In the genomic region with DNA sequence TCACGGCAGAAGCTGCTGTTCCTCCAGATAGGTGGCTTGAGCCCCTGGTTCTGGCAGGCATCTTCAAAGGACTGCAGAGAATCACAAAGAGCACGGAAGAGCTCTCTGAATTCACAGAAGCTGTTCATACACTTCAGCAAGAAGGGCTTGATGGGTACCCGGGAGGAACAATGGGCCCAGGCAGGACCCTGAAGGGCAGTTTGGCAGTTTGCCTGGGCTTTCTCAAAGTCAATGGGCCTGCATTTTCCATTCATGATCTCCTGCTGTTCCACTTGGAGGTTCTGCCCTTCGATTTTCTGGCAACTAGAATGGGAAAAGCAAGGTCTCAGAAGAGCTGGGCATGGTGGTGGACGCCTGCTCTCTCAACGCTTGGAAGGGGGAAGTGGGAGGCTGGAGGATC, we compare ENCODE assay signal across 22 mouse cellular contexts. TPM values are rescaled to one million over a fixed set of nuclear protein-coding genes. Genes with fewer than 3 reads are reported as not detected.
DNase-seq lines count a peak whose midpoint lies in the region; ATAC-seq and TF ChIP-seq lines count a peak whose summit lies in the region.
"Had no signal": no experiment of that assay in that cellular context is flagged by ENCODE, and none has a peak within 500 bp of the region (broad histone marks: within the 10 kb centered on the region; RNA-seq: fewer than 3 reads in every experiment).

No protein-coding gene starts in this region.

- TF ChIP-seq CTCF in lung, postnatal 0 days (IDR thresholded peaks at IDR 0.05): no peak

- no peak overlapping the region for H3K4me3 ChIP-seq in hindbrain, embryonic 14.5 days (replicated peaks; ENCODE audit: low read length)
- no peak overlapping the region for H3K4me3 ChIP-seq in hindbrain, embryonic 16.5 days (ENCODE audit: low read length)
- H3K4me3 ChIP-seq in lung, postnatal 0 days (ENCODE audit: low read depth, low read length): no peak overlapping the region
- H3K4me3 ChIP-seq: embryonic facial prominence, embryonic 15.5 days; heart, embryonic 13.5 days; limb, embryonic 15.5 days; liver, embryonic 15.5 days; megakaryocyte, embryonic 14.5 days had no signal

- no peak overlapping the region for H3K9ac ChIP-seq in hindbrain, embryonic 14.5 days
- no peak overlapping the region for H3K9ac ChIP-seq in hindbrain, embryonic 16.5 days (ENCODE audit: low read depth, low read length)
- H3K9ac ChIP-seq in lung, postnatal 0 days (replicated peaks; ENCODE audit: low read depth): no peak overlapping the region
- H3K9ac ChIP-seq: embryonic facial prominence, embryonic 15.5 days; heart, embryonic 13.5 days; limb, embryonic 15.5 days; liver, embryonic 15.5 days had no signal

- TF ChIP-seq EP300 in lung, postnatal 0 days (IDR thresholded peaks at IDR 0.05): no peak

- peak; percentile 48 to 62 for DNase-seq in cerebellum, postnatal 10 days
- no peak for DNase-seq in cerebellum, adult 11-12 months
- peak; percentile 52 for DNase-seq in hindbrain, embryonic 14.5 days (ENCODE audit: low spot score)
- peak; percentile 9 for DNase-seq in lung, postnatal 10 days
- DNase-seq in lung, postnatal 0 days (ENCODE audit: low spot score): no peak
- peak; percentile 67 for DNase-seq in ES-CJ7 (ENCODE audit: low read depth, low spot score)
- DNase-seq in kidney, adult 11 months: no peak
- DNase-seq: adrenal gland, postnatal 25 days; cerebellum, adult 9-10 months; gastrocnemius, postnatal 14 days; heart, adult 18-20 months; heart, postnatal 36 days; kidney, adult 8-10 months; kidney, postnatal 25 days; lung, postnatal 14 days had no signal

- H3K4me2 ChIP-seq in hindbrain, embryonic 14.5 days (replicated peaks): no peak overlapping the region
- H3K4me2 ChIP-seq in hindbrain, embryonic 16.5 days (ENCODE audit: low read length): no peak overlapping the region
- H3K4me2 ChIP-seq in lung, postnatal 0 days (replicated peaks; ENCODE audit: low read depth, low read length): no peak overlapping the region
- H3K4me2 ChIP-seq: embryonic facial prominence, embryonic 15.5 days; heart, embryonic 13.5 days; limb, embryonic 15.5 days; liver, embryonic 15.5 days had no signal

- ATAC-seq in hindbrain, embryonic 14.5 days (ENCODE audit: low FRiP score): no peak; the same call in 1 of the 2 replicates
- ATAC-seq in hindbrain, embryonic 16.5 days: no peak; the same call in 1 of the 2 replicates
- no peak for ATAC-seq in lung, postnatal 0 days

- no peaks in the 10 kb centered on the region for H3K4me1 ChIP-seq in hindbrain, embryonic 14.5 days (replicated peaks; ENCODE audit: control insufficient read depth, insufficient read depth, low read length)
- no peaks in the 10 kb centered on the region for H3K4me1 ChIP-seq in hindbrain, embryonic 16.5 days (ENCODE audit: control insufficient read depth, insufficient read depth, low read depth, low read length)
- no peaks in the 10 kb centered on the region for H3K4me1 ChIP-seq in lung, postnatal 0 days (ENCODE audit: insufficient read depth, low read depth, low read length)
- H3K4me1 ChIP-seq: embryonic facial prominence, embryonic 15.5 days; heart, embryonic 13.5 days; limb, embryonic 15.5 days; liver, embryonic 15.5 days; megakaryocyte, embryonic 14.5 days had no signal

- no peaks in the 10 kb centered on the region for H3K36me3 ChIP-seq in hindbrain, embryonic 14.5 days (replicated peaks; ENCODE audit: control insufficient read depth, insufficient read depth)
- no peaks in the 10 kb centered on the region for H3K36me3 ChIP-seq in hindbrain, embryonic 16.5 days (ENCODE audit: control insufficient read depth, insufficient read depth, low read length)
- H3K36me3 ChIP-seq in lung, postnatal 0 days (ENCODE audit: insufficient read depth, low read length): no peaks in the 10 kb centered on the region
- H3K36me3 ChIP-seq: embryonic facial prominence, embryonic 15.5 days; heart, embryonic 13.5 days; limb, embryonic 15.5 days; liver, embryonic 15.5 days had no signal

- no peaks in the 10 kb centered on the region for H3K27me3 ChIP-seq in hindbrain, embryonic 14.5 days (ENCODE audit: control insufficient read depth, insufficient read depth, low read length)
- H3K27me3 ChIP-seq in hindbrain, embryonic 16.5 days (replicated peaks; ENCODE audit: control insufficient read depth, insufficient read depth, low read length): no peaks in the 10 kb centered on the region
- no peaks in the 10 kb centered on the region for H3K27me3 ChIP-seq in lung, postnatal 0 days (replicated peaks; ENCODE audit: insufficient read depth, low read length)
- H3K27me3 ChIP-seq: embryonic facial prominence, embryonic 15.5 days; limb, embryonic 15.5 days; liver, embryonic 15.5 days had no signal

- H3K9me3 ChIP-seq in hindbrain, embryonic 14.5 days (ENCODE audit: control insufficient read depth, low read length): no peaks in the 10 kb centered on the region
- H3K9me3 ChIP-seq in hindbrain, embryonic 16.5 days (ENCODE audit: control insufficient read depth, low read length): no peaks in the 10 kb centered on the region
- no peaks in the 10 kb centered on the region for H3K9me3 ChIP-seq in lung, postnatal 0 days (ENCODE audit: low read length)
- H3K9me3 ChIP-seq: embryonic facial prominence, embryonic 15.5 days; heart, embryonic 13.5 days; limb, embryonic 15.5 days; liver, embryonic 15.5 days had no signal

- no peak overlapping the region for H3K27ac ChIP-seq in hindbrain, embryonic 14.5 days
- no peak overlapping the region; the same call in 1 of the 2 replicates for H3K27ac ChIP-seq in hindbrain, embryonic 16.5 days (ENCODE audit: low read depth, low read length)
- no peak overlapping the region for H3K27ac ChIP-seq in lung, postnatal 0 days (ENCODE audit: low read length)
- H3K27ac ChIP-seq: embryonic facial prominence, embryonic 15.5 days; heart, embryonic 13.5 days; limb, embryonic 15.5 days; liver, embryonic 15.5 days; stomach, postnatal 0 days had no signal

- WGBS in hindbrain, embryonic 14.5 days: 34% methylated on average over 6 of the region's 6 CpGs
- 24% methylated on average over 6 of the region's 6 CpGs for WGBS in hindbrain, embryonic 16.5 days
- 27% methylated on average over 6 of the region's 6 CpGs for WGBS in lung, postnatal 0 days

RNA-seq across cellular contexts. Expression of a gene that starts 43.0 kb away (rescaled TPM):
- 0.14 and 0.17 TPM in 2 replicates for polyA plus RNA-seq in hindbrain, embryonic 14.5 days (2014; fragmentation: Nextera tagmentation; extraction: Ambion mirVana)
- polyA plus RNA-seq in hindbrain, embryonic 16.5 days (2015; fragmentation: Nextera tagmentation; extraction: Ambion mirVana): 0.19 and 0.24 TPM in 2 replicates
- 0.11 TPM in 2 replicates for polyA plus RNA-seq in lung, postnatal 0 days (2015; fragmentation: Nextera tagmentation; extraction: Ambion mirVana)

Comparison
In these comparisons a context has a peak if more than half of its experiments do, and no peak if none do; other contexts are left out.
1. DNase-seq: peak in cerebellum, postnatal 10 days (2 of 2), hindbrain, embryonic 14.5 days (single experiment), lung, postnatal 10 days (single experiment) and ES-CJ7 (single experiment); none in cerebellum, adult 11-12 months (single experiment), lung, postnatal 0 days (single experiment) and kidney, adult 11 months (single experiment).